Mouse (Mus musculus) C2C12 (cell line): ENCODE data around the gene E330021D16Rik. TPM values are rescaled to one million over a fixed set of nuclear protein-coding genes. Genes with fewer than 3 reads are reported as not detected.

ENCODE experiments used
- H3K27me3 ChIP-seq: one replicate; pipeline ENCODE4 v1.6.1; 2011; ENCODE audit not compliant: control insufficient read depth, insufficient read depth, insufficient read length
- H3K36me3 ChIP-seq: one replicate; pipeline ENCODE4 v1.6.1; 2011; ENCODE audit not compliant: control insufficient read depth, insufficient read depth
- H3K4me3 ChIP-seq: one replicate; pipeline ENCODE4 v1.5.1; 2011; ENCODE audit warnings: mild to moderate bottlenecking, control low read depth; ENCODE audit not compliant: poor library complexity, insufficient read depth, severe bottlenecking
- H3K79me2 ChIP-seq: one replicate; pipeline ENCODE4 v1.6.1; 2011; ENCODE audit not compliant: control insufficient read depth, insufficient read depth
- H3K79me3 ChIP-seq: one replicate; pipeline ENCODE4 v1.6.1; 2011; ENCODE audit warnings: low read depth, control low read depth
- H3ac ChIP-seq: one replicate; pipeline ENCODE3; 2011; ENCODE audit warnings: low read depth; ENCODE audit not compliant: control insufficient read depth, insufficient read length
- CEBPB ChIP-seq: IDR thresholded peaks from one replicate; pipeline ENCODE4 v1.6.1; 2011; ENCODE audit warnings: low read depth, mild to moderate bottlenecking, control low read depth, moderate library complexity
- CTCF ChIP-seq: IDR thresholded peaks from one replicate; pipeline ENCODE4 v1.5.1; 2011; ENCODE audit not compliant: control insufficient read depth, insufficient read depth, insufficient read length
- FOSL1 ChIP-seq: IDR thresholded peaks from one replicate; pipeline ENCODE4 v1.8.0; 2011; ENCODE audit warnings: mild to moderate bottlenecking, low read length; ENCODE audit not compliant: poor library complexity, insufficient read depth, severe bottlenecking
- MAX ChIP-seq: IDR thresholded peaks from one replicate; pipeline ENCODE4 v1.6.1; 2011; ENCODE audit warnings: mild to moderate bottlenecking, control low read depth
- MYOD1 ChIP-seq: IDR thresholded peaks from one replicate; pipeline ENCODE4 v1.6.1; 2011; ENCODE audit warnings: low read depth; ENCODE audit not compliant: control insufficient read depth, insufficient read length
- MYOG ChIP-seq: IDR thresholded peaks from one replicate; pipeline ENCODE4 v1.6.1; 2011; ENCODE audit not compliant: control insufficient read depth, insufficient read length; ENCODE audit errors: extremely low read depth
- USF1 ChIP-seq: IDR thresholded peaks from one replicate; pipeline ENCODE4 v1.6.1; 2011; ENCODE audit warnings: low read depth, mild to moderate bottlenecking, control low read depth, moderate library complexity
- polyA plus RNA-seq: library from polyadenylated mRNA; unstranded; fragments of >200 nt; fragmentation: generic; extraction: Trizol; gene quantifications from one replicate; pipeline ENCODE4 v1.2.1, GENCODE M21; 2012; ENCODE audit warnings: missing spikeins

The E330021D16Rik gene
- polyA plus RNA-seq, 1 experiment = not detected

DNA sequence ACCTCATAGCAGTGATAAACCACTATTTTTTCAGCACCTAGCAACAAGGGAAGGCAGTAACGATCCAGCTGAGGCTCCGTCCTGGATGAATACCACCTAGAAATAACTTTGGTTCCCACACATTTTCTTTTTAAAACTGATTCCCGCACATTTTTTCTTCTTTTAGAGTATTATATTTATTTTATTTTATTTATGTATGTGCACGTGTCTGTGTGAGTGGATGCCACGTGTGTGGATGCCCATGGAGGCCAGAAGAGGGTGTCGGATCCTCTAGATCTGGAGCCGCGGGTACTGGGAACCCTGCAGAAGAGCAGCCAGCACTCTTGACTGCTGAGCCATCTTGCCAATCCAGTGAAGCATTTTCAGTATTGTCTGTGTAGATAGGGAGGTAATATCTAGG is 52.1 kb downstream of the E330021D16Rik start:
- Histone ChIP-seq H3K36me3 (no peaks in the 10 kb centered on the region), H3K79me2 (no peaks in the 10 kb centered on the region), H3K79me3 (no peaks in the 10 kb centered on the region), H3K4me3 (no peak overlapping the region), H3K27me3 (no peaks in the 10 kb centered on the region), H3ac (no peak overlapping the region)
- TF ChIP-seq CTCF = no peak
- no peak for TF ChIP-seq FOSL1
- no peak for TF ChIP-seq MAX
- no peak for TF ChIP-seq USF1
- no peak for TF ChIP-seq CEBPB
- TF ChIP-seq MYOG = no peak
- TF ChIP-seq MYOD1 = no peak

DNA sequence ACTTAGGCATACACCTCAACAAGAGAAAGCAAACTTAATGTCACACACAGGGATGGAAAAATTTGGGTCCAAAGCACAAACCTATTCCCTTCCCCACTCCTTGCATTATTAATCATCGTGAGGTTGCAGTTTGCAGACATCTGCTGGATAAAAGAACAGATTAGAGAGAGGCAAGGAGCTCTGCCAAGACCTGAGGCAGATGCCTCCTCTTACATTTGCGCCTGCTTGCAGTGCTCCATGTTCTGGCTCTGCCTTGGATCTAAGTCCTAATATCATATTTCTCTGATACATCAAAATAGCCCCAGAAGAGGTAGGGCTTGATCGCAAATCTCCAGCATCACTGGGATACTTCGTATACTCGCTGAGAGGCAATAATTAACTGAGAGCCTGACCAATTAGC is 56.9 kb downstream of the E330021D16Rik start:
- H3K36me3 ChIP-seq = no peaks in the 10 kb centered on the region

DNA sequence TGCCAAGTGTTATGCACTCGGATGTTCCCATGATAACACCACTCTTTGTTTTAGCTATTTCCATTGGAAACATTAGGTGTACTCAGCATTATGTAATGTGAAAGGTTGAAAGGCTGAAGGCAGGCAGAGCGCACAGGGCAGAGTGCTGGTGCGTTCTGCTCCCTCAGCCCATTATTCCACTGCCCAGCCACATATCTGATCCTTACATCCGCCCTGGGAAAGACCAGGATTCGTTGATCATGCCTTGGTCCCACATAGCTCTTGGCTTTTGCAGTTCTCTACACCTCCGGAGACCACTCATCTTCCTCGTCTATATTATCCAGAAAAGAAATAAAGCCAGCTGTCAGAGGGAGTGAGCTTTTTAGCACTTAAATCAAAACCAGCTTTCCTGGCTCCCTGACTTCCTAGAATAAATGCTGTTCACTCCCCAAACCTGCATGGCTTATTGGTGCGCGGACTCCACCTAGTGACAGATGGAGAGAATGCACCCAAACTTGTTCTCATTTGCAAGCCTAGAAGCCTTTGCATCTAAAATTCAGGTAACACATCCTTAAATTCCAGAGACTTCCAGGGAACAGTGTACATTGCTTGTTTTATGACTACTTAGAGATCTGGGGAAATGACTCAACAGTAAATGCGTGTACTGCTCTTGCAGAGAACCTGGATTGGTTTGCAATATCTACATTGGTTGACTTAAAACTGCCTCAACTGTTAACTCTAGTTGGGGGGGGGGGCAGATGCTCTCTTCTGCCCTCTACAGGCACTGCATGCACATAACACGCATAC is 61.8 kb downstream of the E330021D16Rik start:
- no peaks in the 10 kb centered on the region for H3K79me2 ChIP-seq
- no peaks in the 10 kb centered on the region for H3K79me3 ChIP-seq
- TF ChIP-seq CTCF (no peak), MAX (no peak), MYOG (no peak), MYOD1 (no peak), FOSL1 (no peak), CEBPB (no peak), USF1 (no peak)
- no peaks in the 10 kb centered on the region for H3K36me3 ChIP-seq
- H3K27me3 ChIP-seq = no peaks in the 10 kb centered on the region
- no peak overlapping the region for H3ac ChIP-seq
- no peak overlapping the region for H3K4me3 ChIP-seq

More for the DNA sequence above, 56.9 kb downstream of the E330021D16Rik start:
- Histone ChIP-seq H3K79me2 (no peaks in the 10 kb centered on the region), H3K79me3 (no peaks in the 10 kb centered on the region), H3K27me3 (no peaks in the 10 kb centered on the region), H3ac (no peak overlapping the region), H3K4me3 (no peak overlapping the region)
- no peak for TF ChIP-seq CTCF
- no peak for TF ChIP-seq MYOD1
- TF ChIP-seq USF1 = no peak
- TF ChIP-seq MAX = no peak

Other genes starting within 250 kb of the E330021D16Rik start
- gene Grin2b, start 242.1 kb downstream of the E330021D16Rik start, polyA plus RNA-seq = not detected
- gene Gm8994, start 88.0 kb downstream of the E330021D16Rik start, polyA plus RNA-seq = 0.16 TPM
- 6.8 TPM for gene Atf7ip, start 90.6 kb upstream of the E330021D16Rik start, polyA plus RNA-seq
- not detected for gene Plbd1, start 246.4 kb upstream of the E330021D16Rik start, polyA plus RNA-seq